Mouse (Mus musculus): ENCODE results near the gene Trim28. TPM values are rescaled to one million over a fixed set of nuclear protein-coding genes. Genes with fewer than 3 reads are reported as not detected.
A peak's percentile ranks its signal among the peaks of the same experiment; 100 is the strongest.

Gene Trim28
- total and polyA plus RNA-seq, 2 experiments from 2014 or later: 184 to 563 TPM

GRCm38 (mm10) chr7:13022773-13023535 is 24.0 kb downstream of the Trim28 start:
- Histone ChIP-seq H3K4me1 (ENCODE audit: insufficient read depth, low read length) (peaks cover 7% of the 10 kb centered on the region), H3K36me3 (ENCODE audit: insufficient read depth, low read length) (peaks cover 18% of the 10 kb centered on the region), H3K4me3 (ENCODE audit: low read length) (peak overlapping the region; percentile 79), H3K4me2 (ENCODE audit: low read depth, low read length) (peak overlapping the region; percentile 90), H3K27ac (peak overlapping the region; percentile 99), H3K9me3 (ENCODE audit: low read length) (no peaks in the 10 kb centered on the region), H3K27me3 (ENCODE audit: insufficient read depth, low read length) (no peaks in the 10 kb centered on the region), H3K9ac (replicated peaks; ENCODE audit: low read length) (peak overlapping the region; percentile 98)
- TF ChIP-seq CTCF (IDR thresholded peaks at IDR 0.05; ENCODE audit: low read depth): no peak
- DNase-seq (ENCODE audit: low spot score): peak; percentile 71
- ATAC-seq: peak; percentile 30
- WGBS: 3% methylated on average over 31 of the region's 31 CpGs

- Histone ChIP-seq H3K4me1 (ENCODE audit: insufficient read depth, low read length) (peaks cover 7% of the 10 kb centered on the region), H3K36me3 (ENCODE audit: insufficient read depth, low read length) (peaks cover 30% of the 10 kb centered on the region), H3K27me3 (ENCODE audit: insufficient read depth, low read length) (no peaks in the 10 kb centered on the region), H3K9me3 (ENCODE audit: low read length) (no peaks in the 10 kb centered on the region), H3K4me2 (ENCODE audit: low read depth, low read length) (peak overlapping the region; percentile 90), H3K4me3 (ENCODE audit: low read length) (peak overlapping the region; percentile 79), H3K9ac (replicated peaks; ENCODE audit: low read length) (peak overlapping the region; percentile 98), H3K27ac (peak overlapping the region; percentile 99)
- ATAC-seq (peak; percentile 94), DNase-seq (ENCODE audit: low spot score) (peak; percentile 98)
- WGBS: under 1% methylated on average over 75 of the region's 95 CpGs
- TF ChIP-seq CTCF (IDR thresholded peaks at IDR 0.05; ENCODE audit: low read depth): peak; percentile 41
These were observed 25.2 kb downstream of the Trim28 start for GRCm38 (mm10) chr7:13023928-13024731.

GRCm38 (mm10) chr7:13024805-13025204 is 25.9 kb downstream of the Trim28 start:
- Histone ChIP-seq H3K4me2 (ENCODE audit: low read depth, low read length) (peak overlapping the region; percentile 90), H3K27me3 (ENCODE audit: insufficient read depth, low read length) (no peaks in the 10 kb centered on the region), H3K4me3 (ENCODE audit: low read length) (peak overlapping the region; percentile 79), H3K9ac (replicated peaks; ENCODE audit: low read length) (peak overlapping the region; percentile 98), H3K27ac (peak overlapping the region; percentile 99), H3K4me1 (ENCODE audit: insufficient read depth, low read length) (peaks cover 7% of the 10 kb centered on the region), H3K9me3 (ENCODE audit: low read length) (no peaks in the 10 kb centered on the region), H3K36me3 (ENCODE audit: insufficient read depth, low read length) (peaks cover 37% of the 10 kb centered on the region)
- WGBS: under 1% methylated on average over 36 of the region's 44 CpGs
- TF ChIP-seq CTCF (IDR thresholded peaks at IDR 0.05; ENCODE audit: low read depth): peak; percentile 51
- ATAC-seq (peak; percentile 73), DNase-seq (ENCODE audit: low spot score) (peak; percentile 86)

- no peak for DNase-seq (ENCODE audit: low spot score)
- peaks cover 7% of the 10 kb centered on the region for H3K4me1 ChIP-seq (ENCODE audit: insufficient read depth, low read length)
- no peaks in the 10 kb centered on the region for H3K27me3 ChIP-seq (ENCODE audit: insufficient read depth, low read length)
- peak overlapping the region; percentile 98 for H3K9ac ChIP-seq (replicated peaks; ENCODE audit: low read length)
- H3K4me3 ChIP-seq (ENCODE audit: low read length): peak overlapping the region; percentile 79
- no peak for ATAC-seq
- peak overlapping the region; percentile 99; the same call in 1 of the 2 replicates for H3K27ac ChIP-seq
- no peaks in the 10 kb centered on the region for H3K9me3 ChIP-seq (ENCODE audit: low read length)
- WGBS: 29% methylated on average over 4 of the region's 4 CpGs
- peaks cover 45% of the 10 kb centered on the region for H3K36me3 ChIP-seq (ENCODE audit: insufficient read depth, low read length)
- H3K4me2 ChIP-seq (ENCODE audit: low read depth, low read length): peak overlapping the region; percentile 90
- no peak for TF ChIP-seq CTCF (IDR thresholded peaks at IDR 0.05; ENCODE audit: low read depth)
These were observed 26.7 kb downstream of the Trim28 start for GRCm38 (mm10) chr7:13025511-13026112.

GRCm38 (mm10) chr7:13028986-13029385 is 30.1 kb downstream of the Trim28 start:
- no peaks in the 10 kb centered on the region for H3K9me3 ChIP-seq (ENCODE audit: low read length)
- no peak for TF ChIP-seq CTCF (IDR thresholded peaks at IDR 0.05; ENCODE audit: low read depth)
- no peak for ATAC-seq
- no peak overlapping the region for H3K4me3 ChIP-seq (ENCODE audit: low read length)
- peaks cover 11% of the 10 kb centered on the region for H3K4me1 ChIP-seq (ENCODE audit: insufficient read depth, low read length)
- peaks cover 62% of the 10 kb centered on the region for H3K36me3 ChIP-seq (ENCODE audit: insufficient read depth, low read length)
- no peak for DNase-seq (ENCODE audit: low spot score)
- H3K27ac ChIP-seq: no peak overlapping the region
- H3K9ac ChIP-seq (replicated peaks; ENCODE audit: low read length): no peak overlapping the region
- no peaks in the 10 kb centered on the region for H3K27me3 ChIP-seq (ENCODE audit: insufficient read depth, low read length)
- no peak overlapping the region for H3K4me2 ChIP-seq (ENCODE audit: low read depth, low read length)
- 86% methylated on average over 4 of the region's 4 CpGs for WGBS

- ATAC-seq (no peak), DNase-seq (ENCODE audit: low spot score) (peak; percentile 63)
These were observed 32.2 kb downstream of the Trim28 start for GRCm38 (mm10) chr7:13031069-13031468.

More at GRCm38 (mm10) chr7:13031069-13031468, 32.2 kb downstream of the Trim28 start:
- no peak overlapping the region for H3K27ac ChIP-seq
- peak; percentile 59 for TF ChIP-seq CTCF (IDR thresholded peaks at IDR 0.05; ENCODE audit: low read depth)
- no peaks in the 10 kb centered on the region for H3K9me3 ChIP-seq (ENCODE audit: low read length)
- no peak overlapping the region for H3K4me3 ChIP-seq (ENCODE audit: low read length)
- H3K4me1 ChIP-seq (ENCODE audit: insufficient read depth, low read length): 0 out of 2 replicates have a peak, but pooled peaks cover 5% of the 10 kb centered on the region
- no peak overlapping the region for H3K4me2 ChIP-seq (ENCODE audit: low read depth, low read length)
- no peak overlapping the region for H3K9ac ChIP-seq (replicated peaks; ENCODE audit: low read length)
- H3K36me3 ChIP-seq (ENCODE audit: insufficient read depth, low read length): peaks cover 74% of the 10 kb centered on the region
- no peaks in the 10 kb centered on the region for H3K27me3 ChIP-seq (ENCODE audit: insufficient read depth, low read length)
- 61% methylated on average over 5 of the region's 5 CpGs for WGBS
